Mouse (Mus musculus) midbrain, postnatal 0 days (tissue): Measurements from ENCODE around the gene Chsy1. TPM values are rescaled to one million over a fixed set of nuclear protein-coding genes. Genes with fewer than 3 reads are reported as not detected.

Source experiments
- ATAC-seq: fragments of 200-750 bp; cut with Nextera tagmentation; 2 replicates; pipeline ENCODE4 v1.8.0; 2017; ENCODE audit warnings: moderate number of reproducible peaks, mild to moderate bottlenecking, moderate TSS enrichment, moderate library complexity; ENCODE audit not compliant: low FRiP score
- DNase-seq: peaks from one replicate; pipeline ENCODE4 v3.0.0-alpha.2; 2015; ENCODE audit warnings: low spot score
- H3K27ac ChIP-seq: fragments of 300-500 bp; sonication (generic); 2 replicates; pipeline ENCODE4 v1.5.1; 2014; ENCODE audit warnings: low read depth, mild to moderate bottlenecking, low read length, mixed read lengths
- H3K27me3 ChIP-seq: fragments of 300-500 bp; sonication (generic); 2 replicates; pipeline ENCODE4 v1.6.1; 2014; ENCODE audit warnings: low read length, control low read depth, mixed read lengths; ENCODE audit not compliant: insufficient read depth
- H3K36me3 ChIP-seq: fragments of 300-500 bp; sonication (generic); 2 replicates; pipeline ENCODE4 v1.6.1; 2014; ENCODE audit warnings: low read length, control low read depth, mixed read lengths; ENCODE audit not compliant: insufficient read depth
- H3K4me1 ChIP-seq: fragments of 300-500 bp; sonication (generic); 2 replicates; pipeline ENCODE4 v1.6.1; 2014; ENCODE audit warnings: mild to moderate bottlenecking, control low read depth, antibody characterized with exemption, low read length, mixed read lengths; ENCODE audit not compliant: insufficient read depth
- H3K4me2 ChIP-seq: fragments of 300-500 bp; sonication (generic); 2 replicates; pipeline ENCODE4 v1.6.1; 2014; ENCODE audit warnings: low read depth, mild to moderate bottlenecking, low read length, mixed read lengths; ENCODE audit not compliant: poor library complexity, severe bottlenecking
- H3K4me3 ChIP-seq: fragments of 300-500 bp; sonication (generic); 2 replicates; pipeline ENCODE4 v1.5.1; 2014; ENCODE audit warnings: low read depth, mild to moderate bottlenecking, low read length, moderate library complexity
- H3K9ac ChIP-seq: fragments of 300-500 bp; sonication (generic); replicated peaks from 2 replicates; pipeline ENCODE4 v1.6.1; 2014; ENCODE audit warnings: mild to moderate bottlenecking, low read length, moderate library complexity, mixed read lengths; ENCODE audit not compliant: poor library complexity, severe bottlenecking
- H3K9me3 ChIP-seq: fragments of 300-500 bp; sonication (generic); 2 replicates; pipeline ENCODE4 v1.6.1; 2016; ENCODE audit warnings: low read length, control low read depth
- CTCF ChIP-seq: IDR thresholded peaks from 2 replicates; pipeline ENCODE4 v1.5.1; 2016; ENCODE audit warnings: antibody characterized with exemption, mild to moderate bottlenecking
- WGBS: fragments of 180-500 bp; shearing (Covaris S2); extraction: QIAGEN DNeasy Blood & Tissue Kit; methylation state at CpG from one replicate; pipeline ENCODE4 v1.1.7; 2014; 5-methylcytosine and 5-hydroxymethylcytosine counted together
- polyA plus RNA-seq: library from polyadenylated mRNA; unstranded; fragments of >200 nt; fragmentation: Nextera tagmentation; extraction: Ambion mirVana; gene quantifications from 2 replicates; pipeline ENCODE4 v1.2.1, GENCODE M21; 2015
- total RNA-seq: library from RNA; depleted of rRNA; stranded (reverse); fragments of >200 nt; gene quantifications from 2 replicates; pipeline ENCODE4 v1.2.3, GENCODE M21; 2014; rRNA removed

The Chsy1 gene
- 38.9 and 40.3 TPM in 2 replicates for total RNA-seq
- polyA plus RNA-seq: 6.8 and 7.2 TPM in 2 replicates

GRCm38 (mm10) chr7:66108961-66109854 lies at the start of gene Chsy1:
Gene Chsy1, plus strand, starts transcription at chr7:66109515.
- Histone ChIP-seq H3K4me1 (peaks cover 4% of the 10 kb centered on the region; the same call in 1 of the 2 replicates), H3K36me3 (no peaks in the 10 kb centered on the region), H3K4me2 (peak within 1 kb of the TSS; percentile 92), H3K9me3 (no peaks in the 10 kb centered on the region), H3K4me3 (peak within 1 kb of the TSS; percentile 92), H3K27ac (peak within 1 kb of the TSS; percentile 91), H3K9ac (peak within 1 kb of the TSS; percentile 93), H3K27me3 (no peaks in the 10 kb centered on the region)
- ATAC-seq: peak; percentile 91
- WGBS: under 1% methylated on average over 54 of the region's 123 CpGs
- DNase-seq: peak; percentile 95
- TF ChIP-seq CTCF: no peak

- peak; percentile 36 for TF ChIP-seq CTCF
- Histone ChIP-seq H3K36me3 (peaks cover 9% of the 10 kb centered on the region), H3K27ac (peak overlapping the region; percentile 33; the same call in 1 of the 2 replicates), H3K4me2 (peak overlapping the region; percentile 84), H3K9me3 (no peaks in the 10 kb centered on the region), H3K4me3 (peak overlapping the region; percentile 94), H3K4me1 (no peaks in the 10 kb centered on the region; the same call in 1 of the 2 replicates), H3K9ac (peak overlapping the region; percentile 90), H3K27me3 (no peaks in the 10 kb centered on the region)
- WGBS: under 1% methylated on average over 64 of the region's 64 CpGs
- ATAC-seq: peak; percentile 95
- peak; percentile 91 for DNase-seq
These were observed 49.0 kb upstream of the Chsy1 start for GRCm38 (mm10) chr7:66060066-66060956.

GRCm38 (mm10) chr7:66061057-66061456 lies 48.3 kb upstream of the Chsy1 start:
- H3K36me3 ChIP-seq: peaks cover 9% of the 10 kb centered on the region
- no peak for DNase-seq
- H3K27me3 ChIP-seq: no peaks in the 10 kb centered on the region
- no peak for TF ChIP-seq CTCF
- peak overlapping the region; percentile 90 for H3K9ac ChIP-seq
- H3K9me3 ChIP-seq: no peaks in the 10 kb centered on the region
- peak overlapping the region; percentile 94 for H3K4me3 ChIP-seq
- H3K4me2 ChIP-seq: peak overlapping the region; percentile 84
- WGBS: 3% methylated on average over 14 of the region's 14 CpGs
- no peak for ATAC-seq
- H3K4me1 ChIP-seq: no peaks in the 10 kb centered on the region; the same call in 1 of the 2 replicates
- no peak overlapping the region for H3K27ac ChIP-seq

- WGBS: 89% methylated on average over 2 of the region's 2 CpGs
- H3K9me3 ChIP-seq: no peaks in the 10 kb centered on the region
- H3K36me3 ChIP-seq: peaks cover 32% of the 10 kb centered on the region
- no peak for ATAC-seq
- DNase-seq: peak; percentile 28
- no peak overlapping the region for H3K4me2 ChIP-seq
- H3K27me3 ChIP-seq: no peaks in the 10 kb centered on the region
- H3K4me3 ChIP-seq: no peak overlapping the region
- H3K4me1 ChIP-seq: peaks cover 7% of the 10 kb centered on the region; the same call in 1 of the 2 replicates
- no peak overlapping the region for H3K9ac ChIP-seq
- no peak overlapping the region for H3K27ac ChIP-seq
- TF ChIP-seq CTCF: no peak
These were observed 32.9 kb upstream of the Chsy1 start for GRCm38 (mm10) chr7:66076411-66076810.

- TF ChIP-seq CTCF: no peak
- H3K9me3 ChIP-seq: no peaks in the 10 kb centered on the region
- ATAC-seq (peak; percentile 100), DNase-seq (peak; percentile 99)
- H3K4me3 ChIP-seq: peak within 1 kb of the TSS; percentile 82
- H3K9ac ChIP-seq: peak within 1 kb of the TSS; percentile 78
- H3K4me1 ChIP-seq: peaks cover 7% of the 10 kb centered on the region; the same call in 1 of the 2 replicates
- WGBS: under 1% methylated on average over 55 of the region's 65 CpGs
- peaks cover 32% of the 10 kb centered on the region for H3K36me3 ChIP-seq
- peak within 1 kb of the TSS; percentile 76 for H3K4me2 ChIP-seq
- no peaks in the 10 kb centered on the region for H3K27me3 ChIP-seq
- H3K27ac ChIP-seq: peak within 1 kb of the TSS; percentile 77
These were observed 29.7 kb upstream of the Chsy1 start, which contains the start of gene Selenos for GRCm38 (mm10) chr7:66079364-66080230. Gene Selenos, plus strand, starts transcription at chr7:66079649.
